Mouse (Mus musculus): ENCODE measurements around the gene Golm1.
"Not testable (repeated sequence)": the region's sequence is repeated elsewhere in the genome, so short reads cannot be mapped to it uniquely, and the experiment has no call there.

Gene Golm1

GRCm38 (mm10) chr13:59647484-59647883 lies 28.1 kb downstream of the Golm1 start:
- no peak for DNase-seq (ENCODE audit: low spot score)

GRCm38 (mm10) chr13:59646674-59647244 lies 28.9 kb downstream of the Golm1 start:
- no peak for DNase-seq (ENCODE audit: low spot score)

DNA sequence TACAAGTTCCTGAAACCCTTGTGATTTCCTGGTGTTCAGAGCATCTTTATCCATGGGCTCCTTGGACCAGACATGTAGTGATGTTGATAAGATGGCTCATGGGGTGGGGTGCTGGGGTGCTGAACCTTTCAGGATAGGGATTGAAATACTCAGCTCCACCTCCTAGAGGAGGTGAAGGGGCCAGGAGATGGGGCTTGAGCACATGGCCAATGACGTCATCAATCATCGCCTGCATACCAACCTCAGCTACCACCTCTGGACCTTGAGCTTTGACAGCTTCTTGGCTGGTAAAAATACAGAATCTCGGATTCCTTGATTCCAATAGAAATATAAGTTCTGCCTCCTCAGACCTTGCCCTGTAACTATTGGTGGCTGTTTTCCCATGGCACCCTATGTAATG lies 30.1 kb downstream of the Golm1 start:
- no peak for DNase-seq (ENCODE audit: low spot score)

GRCm38 (mm10) chr13:59642818-59643217 lies 32.8 kb downstream of the Golm1 start:
- no peak for DNase-seq (ENCODE audit: low spot score)

- DNase-seq (ENCODE audit: low spot score) = no peak
These were observed 35.5 kb downstream of the Golm1 start for GRCm38 (mm10) chr13:59640178-59640440.

GRCm38 (mm10) chr13:59639368-59640177 lies 36.0 kb downstream of the Golm1 start:
- no peak for DNase-seq (ENCODE audit: low spot score)

DNA sequence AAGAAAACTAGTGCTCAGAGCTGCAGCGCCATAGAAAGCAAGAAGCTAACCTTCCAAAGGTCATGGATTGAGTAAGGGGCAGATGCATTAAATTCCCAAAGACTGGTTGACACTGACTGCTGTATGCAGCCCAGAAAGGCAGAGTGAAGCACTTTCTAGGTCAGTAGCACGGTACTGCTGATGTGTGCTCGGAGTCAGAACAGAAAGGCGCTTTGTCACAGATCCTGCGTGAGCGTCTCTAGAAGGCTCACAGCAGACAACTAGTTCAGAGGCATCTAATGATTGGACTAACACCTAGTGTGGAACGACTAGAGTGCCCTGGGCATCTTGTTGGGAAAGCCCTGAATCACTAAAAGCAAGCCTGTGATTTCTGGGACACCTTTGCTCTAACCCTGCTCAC lies 37.8 kb downstream of the Golm1 start:
- DNase-seq (ENCODE audit: low spot score) = no peak

GRCm38 (mm10) chr13:59634637-59635036 lies 41.0 kb downstream of the Golm1 start:
- DNase-seq (ENCODE audit: low spot score) = no peak

- DNase-seq (ENCODE audit: low spot score) = no peak
These were observed 48.9 kb downstream of the Golm1 start for GRCm38 (mm10) chr13:59626739-59627138.

DNA sequence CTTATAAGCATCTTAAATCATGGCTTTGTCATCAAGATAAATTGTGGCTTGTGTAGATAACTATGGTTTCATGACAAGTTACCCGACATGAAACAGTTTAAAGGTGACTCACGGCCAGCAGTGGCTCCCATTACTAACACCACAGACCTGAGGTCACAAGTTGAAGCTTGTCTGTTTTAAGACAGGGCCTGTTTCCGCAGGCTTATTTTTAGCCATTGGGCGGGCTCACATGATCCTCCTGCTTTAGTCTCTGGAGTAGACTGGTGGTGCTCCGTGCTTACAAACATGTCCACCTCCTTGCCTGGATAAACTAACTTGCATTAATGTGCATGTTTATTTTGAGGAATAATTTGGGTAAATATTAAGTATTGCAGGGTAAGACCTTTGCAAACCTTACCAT lies 50.7 kb downstream of the Golm1 start:
- no peak for DNase-seq (ENCODE audit: low spot score)

DNA sequence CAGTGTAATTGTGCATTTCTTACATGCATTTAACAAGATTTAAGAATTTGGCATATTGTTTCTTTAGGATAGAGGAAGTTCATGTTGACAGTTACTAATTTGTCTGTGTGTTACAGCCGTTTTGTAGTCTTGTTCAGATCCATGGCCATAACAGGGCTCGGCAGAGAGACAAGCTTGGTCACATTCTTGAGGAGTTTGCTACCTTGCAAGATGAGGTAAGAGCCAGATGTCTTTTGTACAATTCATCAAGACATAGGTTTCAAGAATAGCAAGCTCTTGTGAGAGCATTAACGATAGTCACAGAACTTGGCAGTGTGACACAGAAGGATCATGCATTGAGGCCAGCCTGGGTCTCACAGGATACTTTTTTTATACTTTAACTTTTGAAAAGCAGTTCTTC lies 51.2 kb downstream of the Golm1 start:
- DNase-seq (ENCODE audit: low spot score) = no peak

DNA sequence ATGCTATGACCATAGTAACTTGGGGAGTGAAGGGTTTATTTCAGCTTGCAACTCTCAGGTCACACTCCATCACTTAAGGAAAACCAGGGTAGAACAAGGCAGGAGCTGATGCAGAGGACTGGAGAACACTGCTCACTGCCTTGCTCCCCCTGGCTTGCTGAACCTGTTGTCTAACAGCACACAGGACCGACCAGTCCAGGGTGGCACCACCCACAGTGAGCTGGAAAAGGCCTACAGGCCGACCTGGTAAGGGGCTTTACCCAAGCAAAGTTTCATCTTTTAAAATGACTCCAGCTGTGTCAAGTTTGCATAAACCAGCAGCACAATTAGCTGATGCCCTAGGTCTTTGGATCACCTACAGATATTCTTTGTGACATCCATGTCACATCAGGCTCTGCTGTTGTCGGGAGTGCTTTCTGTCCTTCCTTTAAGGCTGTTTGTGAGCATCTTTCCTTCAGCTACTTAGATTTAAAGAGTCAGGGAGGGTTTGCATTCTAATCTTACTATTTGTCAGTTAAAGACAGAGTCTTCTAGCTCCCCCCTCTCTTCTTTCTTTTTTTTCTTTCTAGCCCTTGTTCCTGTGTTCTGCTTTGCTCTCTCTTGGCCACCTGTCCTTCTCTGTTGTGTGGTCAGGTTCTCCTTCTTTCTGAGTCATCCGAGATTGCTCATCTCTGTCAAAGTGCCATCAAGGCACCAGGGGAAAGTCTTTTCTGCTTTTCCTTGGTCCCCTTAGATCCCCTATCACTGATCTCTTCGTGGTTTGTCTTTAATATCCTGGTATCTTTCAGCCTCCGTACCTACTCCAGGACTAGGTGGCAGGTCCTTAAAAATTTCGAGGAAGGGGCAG lies 53.7 kb downstream of the Golm1 start:
- DNase-seq (ENCODE audit: low spot score) = no peak

DNA sequence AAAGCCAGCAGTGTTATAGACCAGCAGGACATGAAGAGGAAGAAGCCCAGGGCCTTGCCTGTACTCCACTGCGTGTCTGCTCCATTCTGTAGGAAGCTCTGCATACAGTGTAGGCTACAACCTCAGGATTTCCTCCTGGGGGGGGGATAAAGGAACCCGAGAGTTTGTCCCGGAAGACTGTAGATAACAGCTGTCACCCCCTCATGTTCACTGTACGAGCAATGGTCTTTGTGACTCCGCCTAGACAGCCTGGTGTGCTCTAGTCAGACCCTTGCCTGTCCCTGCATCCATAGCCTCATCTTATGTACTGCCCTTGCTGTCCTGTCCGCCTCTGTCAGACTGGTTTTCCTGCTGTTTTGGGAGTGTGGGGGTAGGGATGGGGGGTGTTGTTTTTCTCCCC lies 57.1 kb downstream of the Golm1 start:
- no peak for DNase-seq (ENCODE audit: low spot score)

DNA sequence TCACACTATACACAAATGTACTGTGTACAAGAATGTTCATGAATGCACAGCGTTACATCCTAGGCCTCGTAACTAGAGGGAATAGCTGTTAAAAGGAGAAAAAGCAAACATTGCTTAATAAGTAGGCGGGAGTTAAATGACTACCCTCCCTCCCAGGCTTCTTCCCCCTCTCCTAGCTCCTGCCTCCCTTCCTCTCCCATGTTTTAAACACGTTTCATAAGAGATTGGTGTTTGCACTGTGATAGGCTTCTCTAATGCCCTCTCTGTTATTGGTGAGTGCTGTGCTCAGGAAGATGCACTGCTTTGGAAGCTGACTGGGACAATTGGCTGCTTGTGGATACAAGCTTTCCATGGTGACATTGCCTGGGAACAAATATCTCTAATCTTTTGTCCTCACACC lies 60.1 kb downstream of the Golm1 start:
- no peak for DNase-seq (ENCODE audit: low spot score)

- DNase-seq (ENCODE audit: low spot score) = no peak
These were observed 60.5 kb downstream of the Golm1 start for GRCm38 (mm10) chr13:59615152-59615551.

GRCm38 (mm10) chr13:59613868-59614267 lies 61.7 kb downstream of the Golm1 start:
- DNase-seq (ENCODE audit: low spot score) = no peak

DNA sequence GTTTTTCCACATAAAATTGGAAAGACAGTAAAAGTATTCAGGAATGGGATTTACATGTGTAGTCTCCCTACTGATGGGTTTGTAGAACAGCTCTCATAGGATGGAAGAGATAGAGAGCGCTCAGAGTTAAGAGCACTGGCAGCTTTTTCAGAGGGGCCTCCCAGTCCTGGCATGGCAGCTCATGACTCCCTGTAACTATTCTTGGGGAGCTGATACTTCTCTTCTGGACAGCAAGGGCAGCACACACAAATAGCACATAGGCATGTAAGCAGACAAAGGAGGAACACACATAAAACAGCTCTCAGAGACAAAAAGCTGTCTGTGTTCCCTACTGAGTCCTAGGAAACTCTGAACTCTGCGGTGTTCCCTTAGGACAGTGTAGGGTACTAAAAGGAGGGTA lies 65.2 kb downstream of the Golm1 start:
- no peak for DNase-seq (ENCODE audit: low spot score)

- DNase-seq (ENCODE audit: low spot score) = no peak
These were observed 65.7 kb downstream of the Golm1 start for GRCm38 (mm10) chr13:59609885-59610284.

- DNase-seq (ENCODE audit: low spot score) = no peak
These were observed 70.2 kb downstream of the Golm1 start for GRCm38 (mm10) chr13:59605221-59605922.

DNA sequence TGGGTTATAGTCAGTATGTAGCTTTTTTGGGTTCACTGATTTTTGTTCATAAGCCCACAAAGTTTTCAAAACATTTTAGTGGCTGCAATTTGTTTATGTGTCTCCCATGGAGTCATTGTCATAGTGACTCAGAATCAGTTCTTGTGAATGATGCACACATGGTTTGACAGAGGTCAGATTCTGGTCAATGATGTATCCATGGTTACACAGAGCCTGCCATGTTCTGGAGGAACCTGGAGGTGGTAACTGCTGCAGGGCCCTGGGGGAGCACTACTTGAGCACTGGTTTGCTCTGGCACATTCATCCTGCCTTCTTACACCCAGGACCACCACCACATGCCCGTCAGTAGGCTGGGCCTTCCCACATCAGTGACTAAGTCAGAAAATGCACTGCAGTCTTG lies 71.1 kb downstream of the Golm1 start:
- no peak for DNase-seq (ENCODE audit: low spot score)

DNA sequence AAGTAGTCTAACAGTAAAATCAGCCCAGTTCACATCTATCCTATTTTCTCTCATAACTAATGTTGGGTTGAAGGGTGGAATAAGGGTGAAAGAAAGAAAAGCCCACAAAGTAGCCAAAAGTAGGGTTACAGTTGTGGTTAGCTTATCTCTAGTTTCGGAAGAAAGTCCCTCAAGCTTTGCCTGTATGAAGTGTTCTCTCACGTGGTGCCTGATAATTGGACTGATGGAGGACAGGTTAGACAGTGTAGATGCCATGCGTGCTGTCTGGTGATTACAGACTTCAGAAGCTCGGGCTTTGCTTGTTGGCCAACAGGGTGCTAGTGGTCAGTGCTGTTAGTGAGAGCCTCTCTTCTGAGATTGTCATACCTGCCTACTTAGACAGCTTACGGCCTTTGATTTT lies 72.5 kb downstream of the Golm1 start:
- no peak for DNase-seq (ENCODE audit: low spot score)

GRCm38 (mm10) chr13:59592630-59593029 lies 83.0 kb downstream of the Golm1 start:
- DNase-seq (ENCODE audit: low spot score) = no peak

GRCm38 (mm10) chr13:59592058-59592457 lies 83.6 kb downstream of the Golm1 start:
- not testable (repeated sequence) for DNase-seq (ENCODE audit: low spot score)
